Mouse (Mus musculus) heart, postnatal 0 days (tissue): ENCODE measurements around the gene Gm49380.

ENCODE experiments used
- CTCF ChIP-seq: IDR thresholded peaks from 2 replicates; pipeline ENCODE4 v1.5.1; 2016; ENCODE audit warnings: antibody characterized with exemption, control low read depth, low read depth
- EP300 ChIP-seq: IDR thresholded peaks from 2 replicates; pipeline ENCODE4 v1.6.1; 2016; ENCODE audit warnings: antibody characterized with exemption, low read depth

- TF ChIP-seq EP300 (no peak), CTCF (no peak)
Observed at GRCm38 (mm10) chr9:44079997-44080780, 33.1 kb downstream of the Gm49380 start.
